Mouse (Mus musculus): ENCODE results near the gene Adora2b. TPM values are rescaled to one million over a fixed set of nuclear protein-coding genes. Genes with fewer than 3 reads are reported as not detected.

The Adora2b gene
- 1 to 10 TPM; 6.6 to 7.6 TPM for total RNA-seq (2021)
- long read RNA-seq, transcript Adora2b-201 (2 exons, 1,845 nt), result major isoform, 15 of 16 reads
- long read RNA-seq, partial matches to known transcripts, result 0 of 16 reads
- long read RNA-seq, other reads (novel, unspliced or antisense), result 1 of 16 reads

DNA sequence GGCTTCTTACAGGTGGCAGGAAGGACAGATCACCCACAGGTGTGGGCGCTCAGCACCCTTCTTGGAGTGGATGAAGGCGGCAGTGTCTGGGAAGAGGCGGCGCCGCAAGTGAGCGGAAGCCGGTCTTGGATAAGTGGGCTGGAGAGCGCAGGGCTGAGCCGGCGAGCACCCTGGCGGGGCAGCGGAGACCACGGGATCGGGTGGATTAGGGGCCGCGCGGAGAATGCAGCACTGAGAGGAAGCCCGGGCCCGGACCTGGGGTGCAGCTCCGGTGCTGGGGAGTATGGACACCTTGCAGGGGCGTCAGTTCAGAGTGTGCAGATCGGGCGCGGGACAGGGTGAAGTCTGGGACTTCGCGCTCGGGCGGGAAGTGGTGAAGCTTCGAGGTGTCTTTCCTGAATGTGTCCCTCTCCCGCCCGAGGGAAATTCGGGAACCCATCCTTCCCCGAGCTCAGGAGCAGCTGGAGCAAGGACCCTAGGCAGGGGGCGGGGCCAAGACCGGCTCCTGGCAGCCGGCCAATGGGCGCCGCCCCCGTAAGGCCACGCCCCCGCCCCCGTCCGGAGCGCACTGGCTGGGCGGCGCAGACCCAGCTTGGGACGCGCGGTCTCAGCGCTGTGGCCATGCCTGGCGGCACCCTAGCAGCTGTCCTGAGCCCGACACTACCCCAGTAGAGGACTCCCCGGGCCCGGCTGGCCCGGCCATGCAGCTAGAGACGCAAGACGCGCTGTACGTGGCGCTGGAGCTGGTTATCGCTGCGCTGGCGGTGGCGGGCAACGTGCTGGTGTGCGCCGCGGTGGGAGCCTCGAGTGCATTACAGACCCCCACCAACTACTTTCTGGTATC, at the start of gene Adora2b:
Adora2b (plus strand) TSS at position 584 of the 844 bp plus-strand sequence.
- peak; percentile 6 to 32 for DNase-seq (ENCODE audit: low spot score in 2 of 2)

DNA sequence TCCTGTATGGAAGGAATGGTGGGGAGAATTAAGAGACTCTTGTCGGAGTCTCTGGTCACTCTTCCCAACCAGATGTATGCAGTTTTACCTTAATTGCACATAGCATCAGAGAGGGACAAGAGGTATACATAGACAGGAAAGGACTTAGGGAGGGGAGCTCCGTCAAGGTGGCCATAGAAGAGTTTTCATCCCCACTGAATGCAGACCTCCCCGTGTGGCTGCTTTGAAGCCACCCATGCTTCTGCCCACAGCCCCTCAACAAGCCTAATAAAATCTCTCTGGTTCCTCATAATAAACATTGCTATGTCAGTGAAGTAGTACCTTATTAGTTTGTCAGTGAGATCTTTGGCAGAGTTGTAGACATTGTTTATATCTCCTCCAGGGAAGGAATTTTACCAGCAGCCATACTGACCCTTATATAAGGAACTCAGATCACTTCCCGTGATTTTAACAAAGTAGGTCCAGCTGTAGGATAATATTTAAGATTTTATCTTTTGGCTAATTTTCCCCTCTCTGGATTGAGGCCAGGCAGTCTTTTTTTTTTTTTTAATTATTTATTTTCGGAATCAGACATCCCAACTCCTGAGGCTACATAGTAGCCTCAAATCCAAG, 47.8 kb upstream of the Adora2b start:
- DNase-seq (ENCODE audit: low spot score in 2 of 2), result no peak

DNA sequence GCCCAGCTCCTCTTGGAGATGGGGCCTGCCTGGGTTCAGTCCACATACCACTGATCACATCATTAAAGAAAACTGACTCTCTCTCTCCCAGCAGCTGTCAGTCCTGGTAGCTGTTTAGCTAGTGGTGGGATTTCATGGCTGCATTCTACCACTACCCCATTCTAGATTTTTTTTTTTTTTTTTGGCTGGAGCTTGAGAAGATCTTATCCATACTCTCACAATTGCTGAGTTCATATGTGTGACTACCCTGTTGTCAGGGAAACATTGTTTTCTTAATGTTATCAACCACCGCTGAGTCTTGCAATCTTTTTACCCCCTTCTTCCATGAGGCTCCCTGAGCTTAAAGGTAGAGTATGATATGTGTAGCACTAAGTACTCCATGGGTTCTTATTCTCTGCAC, 46.1 kb upstream of the Adora2b start:
- no peak for DNase-seq (ENCODE audit: low spot score in 2 of 2)

DNA sequence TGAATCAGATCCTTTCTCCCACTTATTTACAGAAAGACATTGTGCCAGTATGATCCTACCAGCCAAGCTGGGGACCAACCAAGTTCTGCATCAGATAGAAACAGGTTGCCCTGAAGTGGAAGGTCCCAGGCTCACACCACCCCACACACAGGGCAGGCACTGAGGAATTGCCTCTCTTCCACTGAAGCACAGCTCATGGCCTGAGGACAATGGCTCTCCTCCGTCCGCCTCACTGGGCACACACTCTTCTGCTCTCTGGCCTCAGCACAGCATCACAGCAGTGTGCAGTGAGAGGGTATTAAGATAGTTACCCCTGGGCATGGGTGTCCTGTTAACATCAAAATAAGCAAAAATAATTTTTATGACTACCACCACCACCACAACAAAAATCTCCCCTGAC, 39.7 kb upstream of the Adora2b start:
- DNase-seq (ENCODE audit: low spot score in 2 of 2), result no peak

DNA sequence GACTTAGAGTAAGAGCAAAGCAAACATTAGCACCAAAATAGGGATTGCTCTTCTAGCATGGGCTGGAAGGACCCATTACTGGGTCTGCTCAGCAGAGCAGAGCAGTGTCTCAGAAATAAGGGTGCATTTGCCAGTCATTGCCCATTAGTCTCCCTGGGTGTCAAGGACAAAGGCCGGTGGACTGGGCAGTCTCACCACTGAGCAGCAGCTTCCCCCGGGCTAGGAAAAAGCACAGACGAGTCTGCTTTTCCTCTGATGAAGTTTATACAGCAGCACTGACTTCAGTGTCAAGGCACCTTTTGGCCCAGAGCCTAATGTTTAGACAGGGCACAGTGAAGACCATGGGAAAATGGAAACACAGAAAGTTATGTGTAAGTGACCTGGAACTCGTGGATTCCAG, 38.9 kb upstream of the Adora2b start:
- DNase-seq (ENCODE audit: low spot score in 2 of 2), result no peak

DNA sequence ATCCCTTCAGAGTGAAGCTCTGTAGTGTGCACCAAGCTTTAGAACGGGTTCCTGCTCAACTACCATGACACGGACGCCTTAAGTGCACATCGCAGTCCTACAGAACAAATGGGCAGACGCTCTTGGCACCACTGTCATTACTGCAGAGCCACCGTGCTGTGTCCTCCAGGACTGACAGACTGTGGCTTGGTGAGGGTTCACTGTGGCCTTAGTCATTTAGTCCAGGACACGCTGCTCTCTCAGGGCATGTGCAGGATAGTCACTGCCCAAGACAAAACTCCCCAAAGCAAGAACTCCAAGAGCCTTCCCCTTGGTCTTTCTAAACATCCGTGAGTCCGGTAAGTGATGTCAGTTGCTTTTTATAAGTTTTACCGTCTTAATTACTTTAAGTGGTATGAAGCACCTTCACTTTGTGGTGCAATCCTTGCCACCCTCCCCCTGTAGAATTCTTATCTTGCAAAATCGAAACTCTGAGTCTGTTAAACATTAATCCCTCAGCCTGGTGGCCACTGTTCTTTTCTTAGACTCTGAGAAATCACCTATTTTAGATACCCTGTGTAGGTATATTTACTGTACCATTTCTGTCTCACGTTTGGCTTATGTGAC, 35.3 kb upstream of the Adora2b start:
- DNase-seq (ENCODE audit: low spot score in 2 of 2), result no peak

DNA sequence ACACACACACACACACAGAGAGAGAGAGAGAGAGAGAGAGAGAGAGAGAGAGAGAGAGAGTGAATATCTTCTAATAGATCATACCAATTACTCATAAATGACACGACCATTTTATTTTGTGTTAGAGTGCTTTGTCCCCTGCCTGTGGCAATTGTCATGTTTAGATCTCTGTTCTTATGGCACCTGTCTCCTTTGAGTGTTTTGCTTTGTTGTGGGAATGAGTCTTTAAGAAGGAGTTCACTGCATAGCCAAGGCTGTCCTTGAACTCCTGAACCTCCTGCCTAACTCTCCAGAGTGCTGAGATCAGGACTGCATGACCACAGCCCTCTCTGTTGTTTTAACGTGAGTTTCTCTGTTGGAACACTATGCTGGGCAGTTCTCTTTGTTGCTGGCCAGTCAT, 33.7 kb upstream of the Adora2b start:
- no peak for DNase-seq (ENCODE audit: low spot score in 2 of 2)

DNA sequence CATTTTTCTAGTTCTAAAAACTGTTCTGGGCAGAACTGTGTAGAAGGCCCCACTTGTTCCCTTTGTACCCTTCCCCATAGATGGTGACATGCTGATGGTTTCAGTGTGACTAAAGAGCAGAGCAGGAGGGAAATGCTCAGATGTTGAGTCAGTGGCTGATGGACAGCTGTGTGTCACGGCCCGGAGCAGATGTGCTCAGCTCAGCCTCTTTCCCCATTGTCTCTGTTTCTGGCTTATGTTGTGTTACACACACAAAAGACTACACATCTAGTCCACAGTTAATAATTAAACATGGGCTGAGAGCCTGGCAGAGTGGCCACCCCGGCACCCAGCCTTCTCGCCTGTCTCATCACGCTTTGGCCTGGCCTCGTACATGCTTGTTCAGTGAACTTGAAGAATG, 31.0 kb upstream of the Adora2b start:
- no peak for DNase-seq (ENCODE audit: low spot score in 2 of 2)

DNA sequence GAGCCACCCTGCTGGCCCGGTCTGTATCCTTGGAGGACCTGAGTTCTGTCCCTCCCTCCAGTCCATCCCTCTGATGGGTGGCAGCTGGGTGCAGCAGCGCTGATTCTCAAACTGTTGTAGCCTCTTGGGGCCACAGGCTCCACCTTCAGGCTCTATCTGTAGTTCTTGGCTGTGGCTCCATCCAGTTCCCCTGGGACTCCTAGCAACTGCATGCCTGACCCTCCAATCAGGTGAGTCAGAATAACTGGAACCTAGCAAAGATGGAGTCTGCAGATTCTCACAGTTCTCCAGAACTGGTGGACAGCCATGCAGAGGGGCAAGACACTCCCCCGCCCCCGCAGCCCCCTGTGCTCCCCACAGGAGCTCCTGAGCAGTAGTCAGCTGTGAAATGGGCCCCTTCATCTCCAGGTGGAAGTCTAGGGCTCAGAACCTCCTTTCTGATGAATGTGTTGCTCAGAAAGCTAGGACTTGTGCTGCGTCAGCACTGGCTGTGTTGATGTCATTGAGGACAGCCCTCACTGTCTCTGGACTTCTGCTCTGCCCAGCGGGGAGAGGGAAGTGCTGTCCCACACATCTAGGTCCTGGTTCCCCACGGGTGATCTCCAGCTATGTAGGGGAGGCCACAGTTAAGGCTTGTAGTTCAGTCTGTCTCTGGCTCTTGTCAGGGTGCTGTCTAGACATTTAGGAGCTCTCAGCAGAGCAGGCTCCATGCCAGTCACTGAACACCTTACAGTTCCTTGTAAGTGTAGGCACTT, 27.9 kb upstream of the Adora2b start:
- no peak for DNase-seq (ENCODE audit: low spot score in 2 of 2)

DNA sequence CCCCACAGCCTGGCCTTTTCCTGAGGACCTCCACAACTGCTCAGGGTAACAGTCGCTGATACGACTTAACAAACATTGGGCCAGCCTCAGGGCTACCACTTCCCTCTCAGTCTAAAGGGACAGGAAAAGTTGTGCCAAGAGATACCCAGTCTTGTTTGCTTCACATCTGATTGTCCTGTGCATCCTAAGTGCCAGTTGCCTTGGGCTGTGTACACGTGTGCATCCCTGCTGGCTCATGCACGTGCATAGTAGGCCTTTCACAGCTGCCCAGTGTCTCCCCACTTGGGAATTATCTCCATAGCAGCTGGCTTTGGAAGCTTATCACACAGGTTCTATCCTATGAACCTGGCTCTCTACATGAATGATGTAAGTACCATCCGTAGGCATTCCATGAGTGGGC, 25.4 kb upstream of the Adora2b start:
- DNase-seq (ENCODE audit: low spot score in 2 of 2), result no peak

DNA sequence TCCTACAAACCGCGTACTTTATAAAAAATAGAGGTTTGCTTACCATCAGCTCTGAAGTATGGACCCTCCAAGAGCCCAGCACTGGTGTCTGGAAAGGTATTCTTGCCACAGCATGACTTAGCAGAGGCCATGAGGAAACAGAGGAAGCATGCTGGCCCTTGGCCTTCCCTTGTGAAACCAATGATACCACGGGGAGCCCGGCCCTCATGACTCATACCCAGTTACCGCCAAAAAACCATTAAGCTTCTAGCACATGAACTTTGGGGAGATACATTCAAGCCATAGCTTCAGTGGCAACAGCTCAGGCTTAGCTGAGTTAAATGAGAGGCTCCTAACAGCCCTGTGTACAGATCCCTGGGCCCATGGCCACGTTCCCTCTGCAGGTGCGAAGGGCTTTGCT, 24.8 kb upstream of the Adora2b start:
- no peak for DNase-seq (ENCODE audit: low spot score in 2 of 2)

DNA sequence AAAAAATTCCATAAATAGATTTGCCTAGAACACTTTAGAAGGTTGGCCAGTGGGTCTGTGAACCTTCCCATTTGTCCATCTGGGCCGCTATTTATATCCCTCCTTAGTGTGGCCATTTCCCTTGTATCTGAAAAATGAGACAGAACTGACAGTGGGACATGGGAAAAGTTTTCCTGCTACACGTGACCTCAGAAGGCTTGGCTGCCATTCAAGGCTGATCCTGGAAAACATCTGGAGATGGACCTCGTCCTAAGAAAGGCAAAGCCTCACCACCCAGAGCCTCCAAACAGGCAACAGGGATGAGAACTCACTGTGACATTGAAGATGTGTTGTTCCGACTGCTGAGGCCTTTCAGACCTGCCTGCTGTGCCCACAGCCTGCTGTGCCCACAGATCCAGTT, 24.0 kb upstream of the Adora2b start:
- DNase-seq (ENCODE audit: low spot score in 2 of 2), result no peak

DNA sequence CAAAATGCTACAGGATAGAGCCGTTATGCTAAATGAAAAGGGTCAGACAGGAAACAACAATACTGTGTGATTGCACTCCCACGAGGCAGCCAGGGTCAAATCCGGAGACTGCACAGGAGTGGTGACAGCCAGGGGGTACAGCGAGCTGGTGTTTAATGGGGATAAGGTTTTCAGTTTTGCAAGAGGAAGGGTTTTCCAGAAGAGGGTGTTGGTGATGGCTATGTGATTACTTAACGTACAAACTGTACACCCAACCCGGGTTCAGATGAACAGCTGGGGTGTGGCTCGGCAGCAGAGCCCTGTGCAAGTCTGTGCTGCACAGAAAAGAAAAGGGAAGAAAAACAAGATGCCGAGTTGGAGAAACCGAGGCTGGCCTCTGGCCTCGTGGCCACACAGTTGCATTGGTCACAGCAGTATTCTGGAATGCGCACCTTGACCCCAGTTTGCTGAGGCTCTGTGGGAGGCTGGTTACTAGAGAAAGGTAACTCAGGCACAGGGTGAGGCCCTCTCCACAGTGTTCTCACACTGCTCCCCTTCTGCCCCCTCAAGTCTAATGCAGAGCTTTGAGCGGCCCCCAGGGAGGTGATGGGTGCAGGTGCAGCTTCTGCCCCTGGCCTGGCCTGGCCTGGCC, 8.0 kb upstream of the Adora2b start:
- DNase-seq (ENCODE audit: low spot score in 2 of 2), result no peak

DNA sequence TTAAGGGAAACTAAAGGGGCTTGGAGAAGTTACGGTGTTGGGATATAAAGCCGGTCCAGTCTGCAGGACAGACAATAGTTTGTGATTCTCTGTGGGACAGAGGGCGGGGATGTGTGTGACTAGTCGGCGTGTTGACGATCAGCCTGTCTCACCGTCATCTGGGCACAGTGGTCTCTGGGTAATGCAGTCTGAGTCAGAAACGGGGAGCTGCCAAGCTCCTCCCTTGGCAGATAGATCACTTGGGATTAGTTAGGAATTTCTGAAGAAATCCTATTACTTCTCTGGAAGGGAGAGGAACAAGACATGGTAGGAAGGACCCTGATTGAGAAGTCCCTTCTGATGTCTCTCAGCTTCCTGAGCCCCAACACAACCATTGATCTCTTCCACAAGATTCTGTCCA, 4.9 kb upstream of the Adora2b start:
- DNase-seq (ENCODE audit: low spot score in 2 of 2), result no peak

DNA sequence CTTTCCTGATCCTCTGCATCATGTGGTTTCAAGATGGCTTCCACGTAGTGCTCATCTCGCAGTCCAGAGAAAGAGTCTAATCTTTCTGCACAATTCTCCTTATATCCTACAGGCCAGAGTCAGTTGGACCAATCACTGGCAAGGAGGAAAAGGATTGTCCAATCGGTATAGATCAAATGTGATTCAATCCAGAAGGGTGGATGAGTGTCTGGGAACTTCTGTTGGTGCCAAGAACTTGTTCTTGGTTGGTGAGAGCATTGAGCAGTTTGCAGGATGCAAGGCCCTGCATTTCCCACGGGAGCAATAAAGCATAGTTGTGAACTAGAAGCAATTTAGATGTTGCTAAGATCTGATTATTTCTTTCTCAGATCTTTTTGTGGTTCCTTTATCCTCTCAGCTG, 4.3 kb upstream of the Adora2b start:
- DNase-seq (ENCODE audit: low spot score in 2 of 2), result no peak

DNA sequence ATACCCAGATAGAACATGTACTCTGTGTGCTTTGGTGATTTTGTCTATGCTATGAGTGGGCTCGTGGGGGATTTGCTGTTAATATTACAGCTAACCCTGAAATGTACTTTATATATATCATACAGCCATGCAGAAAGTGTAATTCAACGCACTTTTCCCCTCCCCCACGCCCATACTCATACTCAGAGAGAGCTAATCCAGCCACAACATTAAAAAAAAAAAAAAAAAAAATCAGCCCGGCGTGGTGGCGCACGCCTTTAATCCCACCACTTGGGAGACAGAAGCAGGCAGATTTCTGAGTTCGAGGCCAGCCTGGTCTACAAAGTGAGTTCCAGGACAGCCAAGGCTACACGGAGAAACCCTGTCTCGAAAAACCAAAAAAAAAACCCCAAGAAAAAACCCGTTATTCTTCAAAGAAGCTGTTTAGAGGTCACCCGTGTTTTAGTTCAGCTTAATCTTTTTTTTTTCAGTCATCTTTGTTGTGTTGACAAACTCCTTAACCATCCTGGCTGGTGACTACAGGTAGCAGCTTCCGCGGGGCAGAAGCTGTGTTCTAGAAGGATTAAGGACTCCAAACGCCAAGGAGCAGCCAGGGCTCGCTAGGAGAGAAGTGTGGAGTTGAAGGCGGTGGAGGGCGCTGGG, 904 bp upstream of the Adora2b start:
- no peak for DNase-seq (ENCODE audit: low spot score in 2 of 2)

DNA sequence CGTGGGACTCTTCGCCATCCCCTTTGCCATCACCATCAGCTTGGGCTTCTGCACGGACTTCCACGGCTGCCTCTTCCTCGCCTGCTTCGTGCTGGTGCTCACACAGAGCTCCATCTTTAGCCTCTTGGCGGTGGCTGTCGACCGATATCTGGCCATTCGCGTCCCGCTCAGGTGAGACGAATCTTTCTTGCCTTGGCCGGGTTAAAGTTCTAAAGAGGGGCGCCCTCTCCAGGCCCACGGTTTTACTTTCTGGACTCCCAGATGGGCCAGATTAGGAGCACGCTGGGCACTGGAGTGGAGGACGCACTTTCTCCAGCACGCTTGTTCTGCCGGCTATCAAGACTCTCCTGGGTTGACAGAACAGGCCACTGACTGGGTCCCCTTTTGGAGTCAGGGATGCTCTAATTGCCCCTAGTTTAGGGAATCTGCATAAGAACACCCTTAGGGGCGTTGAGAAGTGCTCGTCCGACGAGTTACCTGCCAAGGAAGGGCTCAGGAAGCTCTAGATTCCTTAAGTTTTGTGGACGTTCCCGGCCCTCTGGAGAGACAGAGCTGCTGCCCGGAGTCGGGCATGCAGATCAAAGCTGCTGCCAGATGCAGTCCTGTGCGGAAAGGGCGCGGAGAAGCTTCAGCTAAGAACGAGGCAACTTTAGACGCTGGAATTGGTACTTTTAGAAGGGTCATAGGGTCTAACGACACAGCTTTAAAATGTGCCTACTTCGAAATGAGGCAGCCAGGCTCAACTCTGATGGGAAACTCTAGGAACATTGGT, 668 bp downstream of the Adora2b start:
- no peak for DNase-seq (ENCODE audit: low spot score in 2 of 2)

DNA sequence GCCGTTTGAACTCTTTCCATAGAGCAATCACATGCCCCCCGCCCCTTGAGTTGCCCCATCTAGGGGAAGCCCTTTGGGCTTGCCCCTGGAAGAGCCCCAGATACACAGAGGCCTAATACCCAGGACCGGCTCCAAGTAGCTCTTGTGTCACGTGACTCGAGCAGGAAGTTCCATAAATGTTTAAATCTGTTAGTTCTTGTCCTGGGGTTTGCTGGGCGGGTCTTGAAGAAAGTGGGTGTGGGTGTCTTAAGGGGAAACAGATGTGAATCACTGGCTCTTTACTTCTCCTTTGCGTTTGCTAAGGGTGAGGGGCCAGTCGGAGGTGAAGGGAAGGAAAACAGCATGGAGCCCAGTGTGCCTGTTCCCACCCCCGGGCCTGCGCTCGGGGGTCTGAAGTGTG, 2.3 kb downstream of the Adora2b start:
- no peak for DNase-seq (ENCODE audit: low spot score in 2 of 2)

DNA sequence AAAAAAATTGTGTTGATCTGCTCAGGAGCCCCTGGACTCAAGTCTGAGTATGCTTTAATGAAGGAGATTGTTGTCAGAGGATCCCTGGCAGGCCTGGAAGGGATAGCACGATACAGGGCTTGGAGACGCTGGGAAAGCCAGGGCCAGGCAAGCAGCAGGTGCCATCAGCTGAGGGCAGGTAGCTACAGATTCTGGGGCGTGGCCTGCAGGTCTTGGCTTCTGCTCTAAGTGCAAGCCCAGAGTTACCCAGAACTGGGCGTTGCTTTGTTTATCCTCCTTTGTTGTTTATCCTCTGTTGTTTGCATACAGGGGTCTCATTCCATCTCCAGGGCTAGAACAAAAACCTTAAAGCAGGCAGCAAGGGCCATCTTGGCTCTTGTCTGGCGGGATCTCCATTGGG, 4.6 kb downstream of the Adora2b start:
- DNase-seq (ENCODE audit: low spot score in 2 of 2), result no peak

DNA sequence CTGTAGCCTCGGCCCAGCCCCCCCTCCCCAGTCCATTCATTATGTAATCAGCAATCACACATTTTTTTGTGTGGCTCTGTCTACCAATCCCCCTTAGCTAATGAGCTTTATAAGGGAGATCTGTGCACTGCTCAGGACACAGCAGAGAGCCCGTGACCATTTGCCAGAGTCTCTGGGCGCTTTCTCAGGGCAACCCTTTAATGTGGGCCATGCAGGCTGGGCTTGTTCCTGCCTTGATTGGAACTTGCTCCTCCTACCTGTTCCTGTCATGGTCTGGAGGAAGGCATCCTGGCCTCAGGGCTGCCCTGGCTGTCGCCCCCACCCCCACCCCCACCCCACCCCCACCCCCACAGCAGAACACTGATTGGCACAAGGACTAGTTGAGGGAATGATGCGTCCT, 10.4 kb downstream of the Adora2b start:
- no peak for DNase-seq (ENCODE audit: low spot score in 2 of 2)

All from layer of hippocampus, adult 18-20 months (tissue).